Mouse (Mus musculus): ENCODE data around the gene Gria1.

DNA sequence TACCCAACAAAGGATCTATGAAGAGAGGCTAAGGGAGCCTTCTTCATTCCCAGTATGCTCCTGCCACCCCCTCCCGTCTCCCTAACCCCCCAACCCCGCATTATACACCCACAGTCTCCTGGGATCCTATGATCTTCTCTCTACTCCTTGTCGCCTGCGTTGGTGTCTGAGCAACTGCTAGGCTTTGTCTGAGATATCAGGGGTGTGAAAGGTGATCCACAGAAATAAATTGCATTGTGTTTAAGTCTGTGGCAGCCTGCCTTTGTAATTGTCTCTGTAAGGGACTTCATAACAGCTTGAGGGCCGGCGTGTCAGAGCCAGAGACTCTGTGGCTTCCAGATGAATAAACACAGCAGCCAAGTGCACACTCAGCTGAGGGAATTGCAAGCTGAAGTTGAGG is 61.0 kb downstream of the Gria1 start:
- TF ChIP-seq GATA1 (IDR thresholded peaks at IDR 0.05; ENCODE audit: low read length), result no peak
- no peak for TF ChIP-seq TAL1 (IDR thresholded peaks at IDR 0.05; ENCODE audit: low read length)
